Mouse (Mus musculus) gastrocnemius, adult 2 months (tissue): Measurements from ENCODE around the gene Chrdl2. TPM values are rescaled to one million over a fixed set of nuclear protein-coding genes. Genes with fewer than 3 reads are reported as not detected.

Experiments
- DNase-seq: peaks from one replicate; pipeline ENCODE4 v3.0.0; 2022
- H3K27ac ChIP-seq: fragments of 200-600 bp; 2 replicates; pipeline ENCODE4 v1.8.1; 2022; ENCODE audit warnings: mild to moderate bottlenecking
- H3K4me3 ChIP-seq: fragments of 200-600 bp; 2 replicates; pipeline ENCODE4 v1.8.1; 2022; ENCODE audit warnings: mild to moderate bottlenecking, moderate library complexity
- CTCF ChIP-seq: fragments of 200-600 bp; IDR thresholded peaks from 2 replicates; pipeline ENCODE4 v1.8.1; 2022; ENCODE audit warnings: antibody characterized with exemption, mild to moderate bottlenecking, moderate library complexity
- intact Hi-C: fragments of 180-260 bp; cut with DNase I; formaldehyde crosslinking; loops from one replicate; pipeline ENCODE4 v1.15.1; 2025
- total RNA-seq, 2 experiments: library from RNA; stranded (reverse); gene quantifications; 2 replicates each; pipeline ENCODE4 v1.2.3; 2021

The Chrdl2 gene
- total RNA-seq, 2 experiments from 2014 or later, result 2.0 to 3.2 TPM

GRCm38 (mm10) chr7:99990990-99991707 is 14.8 kb upstream of the Chrdl2 start:
- intact Hi-C loops, result no loop called here

GRCm38 (mm10) chr7:99993159-99993558 is 12.8 kb upstream of the Chrdl2 start:
- Histone ChIP-seq H3K27ac (no peak overlapping the region), H3K4me3 (no peak overlapping the region)
- DNase-seq, result no peak
- intact Hi-C loops, result no loop called here
- no peak for TF ChIP-seq CTCF

More at GRCm38 (mm10) chr7:99990990-99991707, 14.8 kb upstream of the Chrdl2 start:
- DNase-seq, result no peak
- no peak overlapping the region for H3K4me3 ChIP-seq
- no peak for TF ChIP-seq CTCF
- H3K27ac ChIP-seq, result no peak overlapping the region

GRCm38 (mm10) chr7:99995186-99995585 is 10.8 kb upstream of the Chrdl2 start:
- DNase-seq, result no peak
- H3K4me3 ChIP-seq, result no peak overlapping the region
- H3K27ac ChIP-seq, result no peak overlapping the region
- intact Hi-C loops, result no loop called here
- TF ChIP-seq CTCF, result no peak

DNA sequence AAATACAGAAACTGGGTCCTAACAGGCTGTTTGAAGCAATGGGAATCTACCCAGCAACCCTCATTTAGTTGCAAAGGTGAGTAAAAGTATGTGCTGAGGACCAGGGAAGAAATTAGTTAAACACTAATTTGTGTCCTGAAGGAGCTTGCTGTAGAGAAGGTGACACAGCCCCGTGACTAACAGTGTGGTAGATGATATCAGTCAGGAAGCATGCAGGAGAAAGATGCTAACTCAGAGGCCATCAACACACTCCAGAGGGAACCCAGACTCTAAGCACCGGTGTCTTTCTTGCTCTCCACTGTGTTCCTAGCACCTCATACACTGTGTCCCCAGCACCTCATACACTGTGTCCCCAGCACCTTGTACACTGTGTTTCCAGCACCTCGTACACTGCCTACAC is 7.3 kb upstream of the Chrdl2 start:
- DNase-seq, result no peak
- Histone ChIP-seq H3K4me3 (no peak overlapping the region), H3K27ac (no peak overlapping the region)
- no peak for TF ChIP-seq CTCF
- intact Hi-C loops, result no loop called here

DNA sequence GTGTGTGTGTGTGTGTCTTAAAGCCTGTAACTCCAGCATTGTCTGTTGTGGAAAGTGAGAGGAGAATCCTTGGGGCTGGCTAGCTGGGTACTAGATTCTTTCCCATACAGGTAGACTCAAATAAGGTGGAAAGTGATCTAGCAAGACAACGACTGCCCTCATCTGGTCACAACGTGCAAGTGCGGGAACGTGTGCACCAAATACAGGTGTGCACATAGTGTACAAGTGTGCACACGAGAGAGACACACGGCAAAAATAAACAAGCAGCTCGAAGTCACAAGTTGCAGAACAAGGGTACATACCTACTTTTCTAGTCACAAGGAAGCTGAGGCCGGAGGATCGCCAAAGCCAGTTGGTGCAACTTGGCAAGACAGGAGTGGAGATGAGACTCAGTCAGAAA is 2.2 kb upstream of the Chrdl2 start:
- DNase-seq, result no peak
- no peak overlapping the region for H3K27ac ChIP-seq
- intact Hi-C loops, result no loop called here
- H3K4me3 ChIP-seq, result no peak overlapping the region
- peak; percentile 54 for TF ChIP-seq CTCF

DNA sequence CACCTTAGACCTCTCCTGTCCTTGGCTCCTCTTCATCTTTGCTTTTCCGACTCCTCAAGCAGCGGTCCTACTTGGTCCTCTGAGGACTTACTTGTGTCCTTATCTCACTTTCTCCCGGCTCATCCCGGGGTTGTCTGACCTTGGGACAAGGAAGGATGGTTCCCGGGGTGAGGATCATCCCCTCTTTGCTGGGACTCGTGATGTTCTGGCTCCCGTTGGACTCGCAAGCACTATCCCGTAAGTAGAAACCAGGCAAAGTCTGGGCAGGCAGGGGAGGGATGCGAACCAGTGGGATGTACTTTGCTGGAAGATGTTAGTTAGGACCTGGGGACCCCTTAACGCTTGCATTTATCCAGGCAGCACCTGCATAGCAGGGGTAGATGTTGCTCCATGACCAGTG is 439 bp downstream of the Chrdl2 start:
- H3K27ac ChIP-seq, result no peak overlapping the region
- no peak for DNase-seq
- intact Hi-C loops, result loop anchor here (5.0 kb wide), 1 partner anchor 181 kb away; no protein-coding TSS in a partner anchor
- TF ChIP-seq CTCF, result no peak
- H3K4me3 ChIP-seq, result peak overlapping the region; percentile 67

GRCm38 (mm10) chr7:100008765-100009164 is 2.8 kb downstream of the Chrdl2 start:
- intact Hi-C loops, result loop anchor here (5.0 kb wide), 1 partner anchor 179 kb away; no protein-coding TSS in a partner anchor
- no peak for DNase-seq
- no peak overlapping the region for H3K27ac ChIP-seq
- no peak for TF ChIP-seq CTCF
- no peak overlapping the region for H3K4me3 ChIP-seq

DNA sequence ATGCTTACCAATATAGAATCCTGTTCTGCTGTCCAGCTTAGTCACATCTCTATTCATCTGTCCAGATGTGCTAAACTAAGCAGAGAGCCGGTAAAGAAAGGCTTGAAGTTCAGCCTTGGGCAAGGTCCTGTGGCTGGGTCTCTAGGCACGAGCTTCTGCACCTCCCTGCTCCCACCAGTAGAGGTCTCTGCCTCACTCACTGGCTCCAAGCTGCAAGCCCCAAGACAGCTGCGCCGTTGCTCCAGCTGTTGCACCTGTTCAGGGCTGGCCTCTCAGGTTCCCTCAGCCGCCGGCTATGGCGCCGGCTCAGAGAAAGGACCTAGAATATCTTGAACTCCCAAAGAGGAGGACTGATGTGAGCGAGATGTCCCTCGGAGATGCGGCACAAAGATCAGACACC is 3.7 kb downstream of the Chrdl2 start:
- peak; percentile 89 for DNase-seq
- peak; percentile 93 for TF ChIP-seq CTCF
- intact Hi-C loops, result loop anchor here (1.0 to 5.0 kb wide), 3 partner anchors 99 to 178 kb away; partner anchors contain the start of gene Pold3
- Histone ChIP-seq H3K4me3 (0 out of 2 replicates have a peak overlapping the region, but pooled peaks have one; percentile 29), H3K27ac (0 out of 2 replicates have a peak overlapping the region, but pooled peaks have one; percentile 16)

DNA sequence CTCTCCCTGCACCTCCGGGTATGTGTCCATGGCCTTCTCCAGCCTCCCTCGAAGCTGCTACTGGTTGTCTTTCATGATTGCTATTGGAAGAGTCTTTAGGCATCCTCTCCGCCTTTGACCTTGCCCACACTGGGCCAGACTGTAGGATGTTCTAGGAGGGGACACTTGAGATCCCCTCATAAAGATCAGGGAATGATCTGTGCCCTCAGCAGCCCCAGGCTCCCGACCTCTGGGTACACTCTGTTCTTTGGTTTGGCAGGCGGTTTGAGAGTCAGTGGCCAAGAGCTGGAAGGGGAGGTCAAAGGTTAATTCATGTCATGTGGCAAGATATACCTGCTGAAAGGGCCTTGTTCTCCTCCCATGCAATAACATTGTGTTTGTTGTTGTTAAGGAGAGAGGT is 4.7 kb downstream of the Chrdl2 start:
- no peak for TF ChIP-seq CTCF
- DNase-seq, result peak; percentile 65
- Histone ChIP-seq H3K27ac (no peak overlapping the region), H3K4me3 (no peak overlapping the region)
- intact Hi-C loops, result loop anchor here (1.0 to 5.0 kb wide), 2 partner anchors 98 to 112 kb away; partner anchors contain the start of gene Pold3

- Histone ChIP-seq H3K27ac (no peak overlapping the region), H3K4me3 (no peak overlapping the region)
- no peak for TF ChIP-seq CTCF
- peak; percentile 65 for DNase-seq
- intact Hi-C loops, result loop anchor here (5.0 kb wide), 1 partner anchor 110 kb away; the partner anchor contains the start of gene Pold3
Observed at GRCm38 (mm10) chr7:100012085-100012484, 6.1 kb downstream of the Chrdl2 start.

- Histone ChIP-seq H3K27ac (no peak overlapping the region), H3K4me3 (no peak overlapping the region)
- TF ChIP-seq CTCF, result no peak
- intact Hi-C loops, result loop anchor here (5.0 kb wide), 1 partner anchor 110 kb away; the partner anchor contains the start of gene Pold3
- DNase-seq, result no peak
Observed at GRCm38 (mm10) chr7:100012515-100012914, 6.5 kb downstream of the Chrdl2 start.

DNA sequence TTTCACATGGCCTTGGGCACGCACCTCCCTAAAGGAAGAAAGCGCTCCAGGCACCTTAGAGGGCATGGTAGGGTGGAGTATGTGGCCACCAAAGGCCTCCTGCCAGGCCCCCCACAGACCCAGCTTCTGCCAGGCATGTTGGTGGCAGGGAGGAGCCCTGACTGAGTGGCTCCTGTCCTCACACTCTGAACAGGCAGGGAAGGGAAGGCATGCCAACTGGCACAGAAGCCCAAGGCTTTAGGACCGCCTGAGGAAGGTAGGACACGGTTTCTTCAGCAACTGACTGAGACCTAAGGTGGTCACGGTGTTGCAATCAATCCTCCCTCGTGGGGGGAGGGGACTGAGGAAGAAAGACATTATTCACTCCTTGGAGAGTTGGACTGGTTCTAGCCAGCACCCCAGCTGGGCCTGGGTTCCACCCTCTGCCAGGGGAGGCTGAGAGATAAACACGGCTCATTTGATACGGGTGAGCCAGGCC is 8.2 kb downstream of the Chrdl2 start:
- peak overlapping the region; percentile 76 for H3K27ac ChIP-seq
- peak; percentile 78 for DNase-seq
- no peak for TF ChIP-seq CTCF
- intact Hi-C loops, result loop anchor here (5.0 kb wide), 1 partner anchor 108 kb away; the partner anchor contains the start of gene Pold3
- no peak overlapping the region; the same call in 1 of the 2 replicates for H3K4me3 ChIP-seq

DNA sequence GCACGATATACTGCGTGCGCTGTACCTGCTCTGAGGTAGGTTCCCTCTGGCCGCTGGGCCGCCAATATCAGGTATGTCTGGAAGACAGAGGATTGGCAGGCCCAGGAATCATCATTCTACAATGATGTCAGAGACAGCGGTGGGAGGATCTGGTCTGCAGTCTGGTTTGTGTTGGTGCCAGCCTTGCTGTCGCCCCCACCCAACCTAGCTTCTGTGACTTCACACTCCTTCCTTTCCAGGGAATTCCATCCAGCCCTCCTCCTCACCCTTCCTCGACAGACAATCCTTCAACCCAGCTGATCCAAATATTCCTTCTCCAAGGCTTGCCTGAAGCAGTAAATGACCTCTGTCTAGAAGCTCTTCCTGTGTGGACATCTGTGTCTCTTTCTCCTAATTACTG is 11.1 kb downstream of the Chrdl2 start:
- TF ChIP-seq CTCF, result no peak
- Histone ChIP-seq H3K27ac (no peak overlapping the region), H3K4me3 (no peak overlapping the region)
- intact Hi-C loops, result no loop called here
- no peak for DNase-seq

DNA sequence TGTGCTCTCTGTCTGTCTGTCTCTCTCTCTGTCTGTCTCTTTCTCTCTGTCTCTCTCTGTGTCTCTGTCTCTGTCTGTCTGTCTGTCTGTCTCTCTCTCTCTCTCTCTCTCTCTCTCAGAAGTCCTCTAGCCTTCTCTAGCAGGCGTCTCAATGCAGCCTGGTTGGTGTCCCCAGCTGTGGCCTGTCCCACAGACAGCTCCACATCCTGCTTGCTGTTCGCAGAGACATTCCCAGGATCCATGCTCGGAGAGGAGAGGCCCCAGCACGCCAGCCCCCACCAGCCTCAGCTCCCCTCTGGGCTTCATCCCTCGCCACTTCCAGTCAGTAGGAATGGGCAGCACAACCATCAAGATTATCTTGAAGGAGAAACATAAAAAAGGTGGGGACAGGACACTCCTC is 21.4 kb downstream of the Chrdl2 start:
- TF ChIP-seq CTCF, result no peak
- Histone ChIP-seq H3K27ac (no peak overlapping the region), H3K4me3 (no peak overlapping the region)
- DNase-seq, result no peak
- intact Hi-C loops, result no loop called here
